Mouse (Mus musculus) urinary bladder, adult 2 months (tissue): ENCODE data around the gene Omg. TPM values are rescaled to one million over a fixed set of nuclear protein-coding genes. Genes with fewer than 3 reads are reported as not detected.

ENCODE experiments used
- DNase-seq: peaks from one replicate; pipeline ENCODE4 v3.0.0; 2022; ENCODE audit warnings: low spot score
- polyA plus RNA-seq: library from polyadenylated mRNA; depleted of rRNA; stranded (reverse); fragments of >200 nt; gene quantifications from 2 replicates; pipeline ENCODE4 v1.2.3, GENCODE M21; 2012; rRNA removed

Omg gene
- polyA plus RNA-seq, 1 experiment, result 0.07 TPM

DNA sequence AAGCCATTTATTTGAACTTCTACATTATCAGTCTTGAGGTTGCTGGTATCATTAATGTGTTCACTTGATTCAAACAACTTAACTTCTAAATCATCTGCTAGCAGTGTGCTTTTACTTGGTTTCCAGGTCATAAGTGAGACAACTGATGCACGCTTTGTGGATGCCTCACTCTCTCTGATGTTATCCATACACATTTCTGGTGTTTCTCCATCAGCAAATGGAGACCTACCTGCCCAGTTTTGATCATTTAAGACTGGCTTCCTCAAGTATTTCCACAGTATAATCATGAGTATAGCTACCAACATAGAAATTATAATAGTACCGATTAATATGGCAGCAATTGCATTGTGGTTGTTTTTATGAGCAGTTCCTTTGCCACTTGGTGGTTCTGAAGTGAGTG, 11.9 kb upstream of the Omg start:
- no peak for DNase-seq

DNA sequence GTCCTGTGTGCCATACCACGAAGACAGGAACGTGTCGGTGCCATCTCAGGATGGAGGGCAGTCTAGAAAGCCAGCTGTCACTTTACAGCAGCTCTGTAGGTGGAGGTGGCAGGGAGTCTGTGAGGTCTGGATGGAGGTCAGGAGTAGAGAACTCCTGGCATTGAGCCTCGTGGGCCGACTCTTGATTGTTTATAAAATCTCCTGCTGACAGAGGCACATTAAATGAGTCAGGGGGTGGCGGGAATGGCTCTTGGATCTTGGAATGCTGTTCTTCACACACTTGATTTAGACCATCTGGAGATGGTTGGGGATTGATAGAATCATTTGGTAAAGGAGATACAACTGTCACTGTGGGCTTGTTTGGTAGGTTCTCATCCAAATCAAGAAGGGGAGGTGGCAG, 11.4 kb upstream of the Omg start:
- DNase-seq, result no peak

DNA sequence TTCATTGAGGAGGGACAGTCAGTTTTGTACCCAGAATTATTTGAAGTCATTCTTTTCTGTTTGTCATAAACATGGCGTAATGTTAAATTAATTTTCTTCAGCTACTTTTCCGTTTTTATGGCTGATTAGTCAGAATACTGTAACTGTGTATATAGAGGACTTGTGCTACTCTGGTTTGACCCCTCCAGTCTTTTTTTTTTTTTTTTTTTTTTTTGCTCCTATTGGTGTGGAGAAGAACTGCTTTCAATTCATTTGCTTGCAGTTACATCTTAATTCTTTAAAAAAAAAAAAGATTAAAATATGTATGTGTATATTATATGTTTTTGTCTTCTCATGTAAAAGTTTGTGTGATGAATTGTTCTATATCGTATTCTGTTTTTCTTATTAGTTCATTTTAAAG, 8.1 kb upstream of the Omg start:
- DNase-seq, result no peak

DNA sequence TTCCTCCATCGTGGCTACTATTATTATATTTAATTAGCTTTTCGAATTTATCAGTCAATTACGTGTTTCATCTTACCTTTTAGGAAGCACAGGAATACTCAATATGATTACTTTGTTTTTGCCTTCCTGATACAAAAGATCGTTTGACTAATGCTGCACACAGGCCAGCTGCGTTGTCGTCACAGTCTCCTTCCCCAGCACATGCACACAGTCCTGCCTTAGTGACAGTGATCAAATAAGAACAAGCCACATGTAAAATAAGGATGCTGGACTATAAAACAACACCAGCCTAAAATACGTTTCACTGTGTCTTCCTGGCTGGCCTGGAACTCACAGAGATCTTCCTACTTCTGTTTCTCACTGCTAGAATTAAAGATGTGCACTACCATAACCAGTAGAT, 622 bp upstream of the Omg start:
- DNase-seq, result no peak

DNA sequence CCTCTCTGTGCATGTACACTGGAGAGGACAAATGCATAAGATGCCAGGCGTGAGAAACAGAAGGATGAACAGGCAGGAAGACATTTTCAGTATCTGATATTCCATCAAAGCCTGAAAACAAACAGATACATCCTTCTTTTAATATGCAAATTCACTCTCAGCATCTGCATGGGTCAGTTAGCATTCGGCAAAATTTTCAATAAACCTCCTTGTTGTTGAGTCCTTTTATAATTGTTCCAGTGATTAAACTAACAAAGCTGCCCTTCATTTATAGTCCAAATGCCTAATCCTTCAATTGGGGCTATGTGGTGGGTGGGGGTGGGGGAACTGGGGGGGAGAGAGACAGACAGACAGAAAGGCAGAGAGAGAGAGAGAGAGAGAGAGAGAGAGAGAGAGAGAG, 967 bp downstream of the Omg start:
- no peak for DNase-seq

DNA sequence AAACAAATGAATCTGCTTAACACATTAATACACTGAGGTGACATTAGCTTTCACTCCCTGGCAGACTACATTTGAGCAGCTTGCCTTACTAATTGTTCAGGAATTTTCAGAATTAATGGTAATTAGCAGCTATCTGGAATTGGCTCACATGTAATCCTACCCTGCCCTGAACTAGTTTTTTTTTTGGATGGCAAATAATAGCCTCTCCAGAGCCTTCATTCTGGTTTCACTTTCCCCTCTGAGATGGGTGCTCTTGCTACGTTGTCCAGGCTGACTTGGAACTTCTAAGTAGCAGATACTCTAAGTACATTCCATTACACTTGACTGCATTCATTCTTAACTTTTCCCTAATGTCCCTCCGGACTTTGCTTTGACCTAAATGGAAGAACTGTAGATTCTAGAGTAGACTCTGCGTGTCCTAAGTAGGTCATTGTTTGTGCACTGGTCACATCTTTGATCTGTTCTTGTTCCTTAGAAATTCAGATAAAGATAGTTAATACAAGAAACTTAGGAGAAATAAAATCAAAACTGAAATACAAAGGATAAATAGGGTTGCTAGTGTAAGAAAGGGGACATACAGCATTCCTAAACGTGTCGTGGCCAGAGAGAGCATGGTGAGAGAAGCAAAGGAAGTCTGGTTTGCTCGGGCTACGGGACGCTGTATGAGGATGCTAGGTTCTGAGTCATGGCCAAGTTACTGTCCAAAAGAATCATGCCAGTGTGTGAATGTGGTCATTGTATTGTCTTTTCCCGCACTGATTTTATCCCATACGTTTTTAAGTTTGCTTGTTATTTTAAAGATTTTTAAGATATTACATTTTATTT, 8.7 kb downstream of the Omg start:
- no peak for DNase-seq

DNA sequence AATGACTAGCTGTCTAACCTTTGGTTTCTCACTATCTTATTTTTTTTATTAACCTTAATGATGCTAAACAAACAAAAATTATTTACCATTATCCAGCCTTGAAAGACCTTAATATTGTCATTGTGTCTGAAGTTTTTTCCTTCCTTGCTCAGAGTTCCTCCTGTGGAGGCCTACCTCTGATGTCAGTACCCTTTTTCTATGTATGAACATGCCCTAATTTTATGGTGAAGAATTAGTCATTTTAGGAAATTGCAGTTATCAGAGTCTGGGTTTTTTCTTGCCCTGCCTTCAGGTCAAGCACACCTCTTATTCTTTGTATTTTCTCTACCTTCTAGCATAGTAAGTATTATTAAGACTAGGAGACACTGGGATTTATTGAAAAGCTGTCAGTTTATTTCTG, 19.2 kb downstream of the Omg start:
- no peak for DNase-seq

DNA sequence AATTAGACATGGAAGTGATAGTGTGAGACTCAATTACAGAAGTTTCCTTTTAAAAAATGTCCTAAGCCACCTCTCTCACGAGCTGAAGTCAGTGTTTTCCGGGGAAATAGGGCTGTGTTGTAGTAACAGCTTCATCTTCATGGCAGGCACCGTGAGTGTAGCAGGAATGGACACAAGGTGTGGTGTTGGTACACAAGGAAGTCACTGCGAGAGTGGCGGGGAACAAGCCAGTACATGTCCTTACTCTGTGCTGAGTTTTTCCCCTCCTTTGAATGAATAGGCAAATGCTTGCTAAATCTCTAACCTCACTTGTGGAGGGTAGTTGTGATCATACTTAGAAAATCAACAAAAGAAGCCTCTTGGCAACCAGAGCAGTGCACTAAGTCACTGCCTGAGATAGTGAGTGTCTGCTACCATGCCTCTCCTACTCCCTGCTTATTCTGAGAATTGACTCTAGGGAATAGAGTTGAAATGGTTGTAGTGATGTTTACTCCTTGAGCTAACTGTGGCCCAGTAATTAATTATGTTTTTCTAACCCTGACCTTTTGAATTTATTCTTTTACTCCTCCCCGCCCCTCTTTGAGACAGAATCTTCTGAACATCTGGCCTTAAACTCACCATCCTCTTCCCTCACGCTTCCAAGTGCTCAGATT, 19.9 kb downstream of the Omg start:
- peak; percentile 21 for DNase-seq

DNA sequence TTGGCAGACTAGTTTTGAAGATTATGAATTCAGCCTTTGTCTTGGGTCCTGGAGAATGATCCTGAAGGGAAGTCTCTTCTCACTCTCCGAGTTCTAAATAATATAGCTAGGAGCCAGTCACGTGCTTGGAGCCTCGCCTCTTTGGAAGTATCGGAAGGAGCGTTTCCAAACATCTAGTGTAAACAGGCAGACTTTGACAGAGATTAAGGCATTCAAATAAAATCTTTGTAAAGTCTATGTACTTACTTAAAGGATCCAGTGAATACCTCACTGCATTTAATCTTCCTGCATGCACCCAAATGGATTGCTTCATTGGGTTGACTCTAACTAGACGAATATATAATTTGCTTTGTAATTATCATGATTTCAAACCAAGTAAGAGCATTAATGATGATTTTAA, 20.5 kb downstream of the Omg start:
- DNase-seq, result no peak

DNA sequence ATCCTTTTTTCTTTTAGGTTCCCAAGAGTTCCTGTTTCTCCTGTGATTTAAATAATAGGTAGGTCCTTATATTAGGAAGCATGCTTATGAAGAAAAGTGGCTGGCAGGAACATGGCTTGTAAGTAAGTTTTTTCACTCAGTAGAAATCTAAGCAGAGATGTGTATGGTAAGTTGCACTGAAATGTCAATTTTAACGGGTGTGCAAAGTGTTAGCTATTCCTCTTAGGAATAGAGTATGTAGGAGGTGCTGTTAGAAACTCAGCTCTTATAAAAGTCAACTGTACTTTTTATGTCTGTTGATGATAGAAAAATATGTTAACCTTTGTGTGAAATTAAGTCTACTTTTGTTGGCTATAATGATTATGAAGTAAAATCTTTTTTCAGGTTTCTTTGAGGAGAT, 35.8 kb downstream of the Omg start:
- DNase-seq, result no peak

DNA sequence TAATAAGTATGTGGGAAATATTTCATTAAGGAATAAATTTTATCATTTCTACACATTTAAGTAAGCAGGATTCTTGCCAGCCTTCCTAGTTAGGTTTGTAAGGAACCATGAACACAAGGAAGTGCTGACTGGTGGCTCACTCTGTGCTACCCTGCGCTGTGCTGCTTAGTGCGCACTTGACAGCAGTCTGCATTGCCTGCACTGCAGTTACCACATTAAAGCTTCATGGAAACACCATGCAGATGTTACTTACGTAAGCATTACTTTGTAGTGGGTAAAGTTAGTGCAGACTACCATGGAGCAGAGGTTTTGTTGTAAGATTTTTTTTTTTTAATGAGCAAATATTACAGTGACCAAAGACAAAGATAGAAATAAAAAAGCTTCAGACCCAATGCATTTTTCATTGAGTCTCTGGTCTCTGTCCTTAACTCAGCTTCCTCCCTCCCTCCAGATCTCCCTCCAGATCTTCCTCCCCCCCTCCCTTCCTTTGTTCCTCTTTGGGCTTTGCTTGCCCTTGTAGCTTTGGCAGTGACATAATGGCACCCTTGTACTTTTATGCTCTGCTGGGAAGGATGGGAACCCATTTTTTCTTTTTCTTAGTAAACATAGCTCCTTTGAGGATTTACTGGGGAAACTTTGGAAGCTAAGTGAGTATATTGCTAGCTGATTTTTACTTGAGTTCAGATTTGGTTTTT, 43.0 kb downstream of the Omg start:
- no peak for DNase-seq

DNA sequence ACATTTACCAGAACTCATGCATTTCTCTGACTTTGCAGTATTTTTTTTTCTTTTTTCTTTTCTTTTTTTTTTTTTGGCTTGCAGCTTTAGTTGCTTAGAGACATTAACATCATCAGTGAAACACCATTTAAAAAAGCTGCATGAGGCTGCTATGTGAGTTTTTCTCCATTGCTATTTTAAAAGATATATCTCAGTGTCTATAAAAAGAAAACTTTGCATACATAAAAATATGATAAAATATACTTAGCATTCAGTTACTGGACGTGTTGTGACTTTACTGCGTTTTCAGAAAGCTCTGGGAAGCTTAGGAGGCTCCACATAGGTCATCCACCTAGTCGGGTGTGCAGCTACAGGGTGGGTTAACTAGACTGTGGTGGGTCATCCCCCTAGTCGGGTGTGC, 44.0 kb downstream of the Omg start:
- DNase-seq, result no peak

DNA sequence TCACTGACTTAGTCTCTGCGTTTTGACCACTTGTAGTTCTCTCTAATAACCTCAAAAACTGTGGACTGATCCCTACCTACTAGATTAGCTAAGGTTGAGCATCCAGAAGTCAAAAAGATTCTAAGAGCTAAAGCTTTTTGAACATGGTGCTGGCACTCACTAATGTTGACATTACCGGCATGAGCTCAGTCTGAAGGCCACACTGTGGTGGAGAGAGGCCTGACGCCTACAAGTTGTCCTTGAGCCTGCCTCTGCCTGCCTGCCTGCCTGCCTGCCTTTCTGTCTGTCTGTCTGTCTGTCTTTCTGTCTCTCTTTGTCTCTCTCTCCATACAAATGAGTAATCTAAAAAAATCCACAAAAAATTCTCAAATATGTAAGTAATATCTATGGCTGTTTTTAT, 46.0 kb downstream of the Omg start:
- no peak for DNase-seq

DNA sequence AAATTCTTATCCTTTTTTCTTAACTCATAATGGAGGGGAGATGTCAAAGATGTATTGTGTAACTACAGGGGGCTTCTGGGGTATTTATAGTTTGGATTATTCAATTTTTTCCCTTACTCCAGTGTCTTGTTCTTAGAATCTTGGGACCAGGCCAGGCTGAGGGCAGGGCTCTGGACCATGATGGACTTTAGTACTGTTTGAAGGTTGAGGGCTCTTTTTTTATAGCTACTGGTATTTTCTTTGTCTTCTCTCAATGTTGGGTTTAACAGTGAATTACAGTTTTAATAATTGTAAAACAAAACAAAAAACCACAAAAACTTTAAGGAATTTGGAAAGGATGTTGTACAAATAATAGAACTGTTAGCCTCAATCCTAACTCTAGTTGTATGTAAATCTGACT, 50.9 kb downstream of the Omg start:
- no peak for DNase-seq

Other genes with a start within 250 kb of the Omg start
- gene Wsb1, start 249.4 kb downstream of the Omg start, polyA plus RNA-seq, result 98.9 and 164 TPM in 2 replicates
- gene Gm9964, start 207.2 kb downstream of the Omg start, polyA plus RNA-seq, result not detected in 2 replicates
- gene Nf1, start 164.4 kb downstream of the Omg start, polyA plus RNA-seq, result 16.8 and 19.7 TPM in 2 replicates
- 6.5 and 8.9 TPM in 2 replicates for gene Evi2b, start 19.7 kb upstream of the Omg start, polyA plus RNA-seq
- 0.50 TPM in 2 replicates for gene Evi2, start 26.5 kb upstream of the Omg start, polyA plus RNA-seq
- gene Evi2a, start 26.5 kb upstream of the Omg start, polyA plus RNA-seq, result 13.6 and 15.8 TPM in 2 replicates
- 0.74 and 0.81 TPM in 2 replicates for gene Rab11fip4, start 87.1 kb upstream of the Omg start, polyA plus RNA-seq